In the genomic region with DNA sequence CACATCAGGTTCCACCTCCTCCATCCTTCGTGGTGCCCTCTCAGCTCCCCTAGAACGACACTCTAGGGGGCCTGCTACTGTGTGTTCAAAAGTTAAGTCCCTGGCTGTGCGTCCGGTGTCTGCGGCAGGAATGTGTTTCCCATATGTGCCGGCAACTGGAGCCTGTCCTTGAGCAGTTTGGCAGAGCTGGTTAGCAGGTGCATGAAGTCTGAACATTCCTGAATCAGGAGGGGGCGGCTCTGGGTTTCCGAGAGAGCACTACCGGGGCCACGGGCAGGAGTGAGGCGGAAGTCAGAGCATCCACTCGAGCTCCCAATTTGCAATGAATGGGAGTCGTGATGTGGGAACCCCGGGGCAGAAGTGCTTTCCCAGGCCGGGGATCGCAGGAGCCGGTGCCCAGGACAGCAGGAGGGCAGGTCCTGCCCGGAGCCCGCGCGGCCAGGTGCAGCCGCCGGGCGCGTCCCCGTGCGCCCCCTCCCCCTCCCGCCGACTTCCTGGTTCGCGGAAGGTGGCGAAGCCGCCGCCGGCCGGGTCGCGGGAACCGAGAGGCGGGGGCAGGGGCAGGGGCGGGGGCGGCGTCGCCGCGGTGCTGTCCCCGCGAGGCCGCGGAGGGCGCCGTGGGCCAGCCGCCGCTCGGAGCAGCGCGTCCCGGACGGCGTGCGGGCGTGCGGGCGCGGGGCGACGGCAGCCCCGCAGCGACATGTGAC, we compare ENCODE assay signal across 8 mouse cellular contexts. TPM values are rescaled to one million over a fixed set of nuclear protein-coding genes. Genes with fewer than 3 reads are reported as not detected.
A peak's percentile ranks its signal among the peaks of the same experiment; 100 is the strongest.
DNase-seq lines count a peak whose midpoint lies in the region; ATAC-seq lines count a peak whose summit lies in the region.

TSS of gene Dennd1b (plus strand) at position 275 of the 707 bp plus-strand sequence.

- no peaks in the 10 kb centered on the region for H3K36me3 ChIP-seq in embryonic facial prominence, embryonic 12.5 days
- no peaks in the 10 kb centered on the region for H3K36me3 ChIP-seq in limb, embryonic 13.5 days
- peaks cover 3% of the 10 kb centered on the region; the same call in 1 of the 2 replicates for H3K36me3 ChIP-seq in midbrain, embryonic 14.5 days (ENCODE audit: control insufficient read depth, insufficient read depth, low read length)

- H3K4me1 ChIP-seq in embryonic facial prominence, embryonic 12.5 days = peaks cover 5% of the 10 kb centered on the region; the same call in 1 of the 2 replicates
- H3K4me1 ChIP-seq in limb, embryonic 13.5 days = peaks cover 20% of the 10 kb centered on the region
- H3K4me1 ChIP-seq in midbrain, embryonic 14.5 days (ENCODE audit: control insufficient read depth, insufficient read depth, low read length) = peaks cover 9% of the 10 kb centered on the region; the same call in 1 of the 2 replicates

- H3K9me3 ChIP-seq in embryonic facial prominence, embryonic 12.5 days = no peaks in the 10 kb centered on the region
- no peaks in the 10 kb centered on the region for H3K9me3 ChIP-seq in limb, embryonic 13.5 days
- no peaks in the 10 kb centered on the region for H3K9me3 ChIP-seq in midbrain, embryonic 14.5 days (ENCODE audit: control insufficient read depth, low read length)

- peak; percentile 68 for ATAC-seq in embryonic facial prominence, embryonic 12.5 days (ENCODE audit: insufficient number of reproducible peaks, insufficient read depth, low FRiP score, low TSS enrichment)
- peak; percentile 73 for ATAC-seq in limb, embryonic 13.5 days (ENCODE audit: low FRiP score, low read depth)
- ATAC-seq in midbrain, embryonic 14.5 days (ENCODE audit: low FRiP score, low TSS enrichment) = peak; percentile 81

- peak within 1 kb of the TSS; percentile 76 for H3K4me3 ChIP-seq in embryonic facial prominence, embryonic 12.5 days
- H3K4me3 ChIP-seq in limb, embryonic 13.5 days = peak within 1 kb of the TSS; percentile 81
- H3K4me3 ChIP-seq in midbrain, embryonic 14.5 days (replicated peaks; ENCODE audit: low read depth, low read length) = peak within 1 kb of the TSS; percentile 76

- no peaks in the 10 kb centered on the region for H3K27me3 ChIP-seq in embryonic facial prominence, embryonic 12.5 days
- 0 out of 2 replicates have a peak, but pooled peaks cover 4% of the 10 kb centered on the region for H3K27me3 ChIP-seq in limb, embryonic 13.5 days
- H3K27me3 ChIP-seq in midbrain, embryonic 14.5 days (ENCODE audit: control insufficient read depth, insufficient read depth, low read length) = no peaks in the 10 kb centered on the region

- H3K9ac ChIP-seq in embryonic facial prominence, embryonic 12.5 days = peak within 1 kb of the TSS; percentile 90
- peak within 1 kb of the TSS; percentile 90 for H3K9ac ChIP-seq in limb, embryonic 13.5 days
- peak within 1 kb of the TSS; percentile 95 for H3K9ac ChIP-seq in midbrain, embryonic 14.5 days (replicated peaks; ENCODE audit: low read length)

- DNase-seq in 3134 (ENCODE audit: extremely low read depth, insufficient read length, low spot score) = peak; percentile 83
- DNase-seq in adrenal gland, postnatal 10 days = peak; percentile 79
- DNase-seq in heart, adult 8-10 months (ENCODE audit: low spot score) = peak; percentile 48
- DNase-seq in kidney, adult 8-10 months = peak; percentile 71 to 73
- peak; percentile 77 for DNase-seq in midbrain, embryonic 14.5 days
- peak; percentile 76 to 84 for DNase-seq in spleen, adult 18-20 months

- peak within 1 kb of the TSS; percentile 82 for H3K27ac ChIP-seq in embryonic facial prominence, embryonic 12.5 days
- H3K27ac ChIP-seq in limb, embryonic 13.5 days = peak within 1 kb of the TSS; percentile 77
- peak within 1 kb of the TSS; percentile 94 for H3K27ac ChIP-seq in midbrain, embryonic 14.5 days (replicated peaks; ENCODE audit: low read depth, low read length)

- H3K4me2 ChIP-seq in embryonic facial prominence, embryonic 12.5 days (replicated peaks) = peak within 1 kb of the TSS; percentile 73
- peak within 1 kb of the TSS; percentile 77 for H3K4me2 ChIP-seq in limb, embryonic 13.5 days (replicated peaks)
- H3K4me2 ChIP-seq in midbrain, embryonic 14.5 days (ENCODE audit: low read length) = peak within 1 kb of the TSS; percentile 75

- under 1% methylated on average over 64 of the region's 69 CpGs for WGBS in embryonic facial prominence, embryonic 12.5 days
- WGBS in limb, embryonic 13.5 days = under 1% methylated on average over 60 of the region's 69 CpGs
- WGBS in midbrain, embryonic 14.5 days = 1% methylated on average over 50 of the region's 69 CpGs

RNA-seq across cellular contexts. Expression of gene Dennd1b, which starts in this region (rescaled TPM):
- 10 to 100 TPM; 13.7 to 21.9 TPM for total RNA-seq in adrenal gland, postnatal 10 days (2021)
- 6.4 and 7.5 TPM in 2 replicates for polyA plus RNA-seq in embryonic facial prominence, embryonic 12.5 days (2016; fragmentation: Nextera tagmentation; extraction: Ambion mirVana)
- total RNA-seq in heart, adult 8-10 months (2022) = 10 to 100 TPM; 22.2 to 25.7 (median 23.8) TPM
- polyA plus RNA-seq in limb, embryonic 13.5 days (2015; fragmentation: Nextera tagmentation; extraction: Ambion mirVana) = 10.2 and 11.4 TPM in 2 replicates
- polyA plus RNA-seq in midbrain, embryonic 14.5 days (2014; fragmentation: Nextera tagmentation; extraction: Ambion mirVana) = 12.1 and 15.0 TPM in 2 replicates

Comparison
In these comparisons a context has a peak if more than half of its experiments do, and no peak if none do; other contexts are left out.
1. Peak in every context shown above with its lines: DNase-seq, ATAC-seq, H3K4me3 ChIP-seq and H3K27ac ChIP-seq.